Mouse (Mus musculus): Measurements from ENCODE around the gene Txndc8. TPM values are rescaled to one million over a fixed set of nuclear protein-coding genes. Genes with fewer than 3 reads are reported as not detected.

Gene Txndc8
- not detected in 2 replicates for polyA plus RNA-seq (2012; rRNA removed)

- DNase-seq, result no peak
- no peak for TF ChIP-seq POLR2A (IDR thresholded peaks at IDR 0.05; ENCODE audit: control insufficient read depth, extremely low read depth, insufficient read depth, low read length, poor library complexity)
- no peak for TF ChIP-seq CTCF (IDR thresholded peaks at IDR 0.05; ENCODE audit: borderline replicate concordance, control insufficient read depth, extremely low read depth, insufficient read depth, low read length, poor library complexity)
- no peaks in the 10 kb centered on the region for H3K36me3 ChIP-seq (ENCODE audit: control insufficient read depth, insufficient read depth, low read length)
- no peak within 1 kb of the TSS for H3K4me3 ChIP-seq (ENCODE audit: control insufficient read depth, insufficient read depth, low read length)
- 96% methylated on average over 5 of the region's 5 CpGs for WGBS
- H3K27ac ChIP-seq (ENCODE audit: control insufficient read depth, insufficient read depth, low read length), result no peak within 1 kb of the TSS
- no peaks in the 10 kb centered on the region for H3K27me3 ChIP-seq (ENCODE audit: control insufficient read depth, insufficient read depth, low read length)
- H3K4me1 ChIP-seq (replicated peaks; ENCODE audit: control insufficient read depth, insufficient read depth, low read length), result no peaks in the 10 kb centered on the region
Measured at GRCm38 (mm10) chr4:58009024-58009423, at the start of gene Txndc8. Gene Txndc8 (minus strand): TSS chr4:58009124.

- H3K27me3 ChIP-seq (ENCODE audit: control insufficient read depth, insufficient read depth, low read length), result no peaks in the 10 kb centered on the region
- TF ChIP-seq POLR2A (IDR thresholded peaks at IDR 0.05; ENCODE audit: control insufficient read depth, extremely low read depth, insufficient read depth, low read length, poor library complexity) (no peak), CTCF (IDR thresholded peaks at IDR 0.05; ENCODE audit: borderline replicate concordance, control insufficient read depth, extremely low read depth, insufficient read depth, low read length, poor library complexity) (no peak)
- no peak overlapping the region for H3K4me3 ChIP-seq (ENCODE audit: control insufficient read depth, insufficient read depth, low read length)
- peaks cover 6% of the 10 kb centered on the region for H3K4me1 ChIP-seq (replicated peaks; ENCODE audit: control insufficient read depth, insufficient read depth, low read length)
- no peak for DNase-seq
- no peaks in the 10 kb centered on the region for H3K36me3 ChIP-seq (ENCODE audit: control insufficient read depth, insufficient read depth, low read length)
- H3K27ac ChIP-seq (ENCODE audit: control insufficient read depth, insufficient read depth, low read length), result no peak overlapping the region
Measured at GRCm38 (mm10) chr4:58055653-58056052, 46.7 kb upstream of the Txndc8 start.

GRCm38 (mm10) chr4:58054441-58054840, 45.5 kb upstream of the Txndc8 start:
- TF ChIP-seq POLR2A (IDR thresholded peaks at IDR 0.05; ENCODE audit: control insufficient read depth, extremely low read depth, insufficient read depth, low read length, poor library complexity) (no peak), CTCF (IDR thresholded peaks at IDR 0.05; ENCODE audit: borderline replicate concordance, control insufficient read depth, extremely low read depth, insufficient read depth, low read length, poor library complexity) (no peak)
- H3K4me3 ChIP-seq (ENCODE audit: control insufficient read depth, insufficient read depth, low read length), result no peak overlapping the region
- DNase-seq, result no peak
- peaks cover 6% of the 10 kb centered on the region for H3K4me1 ChIP-seq (replicated peaks; ENCODE audit: control insufficient read depth, insufficient read depth, low read length)
- H3K27ac ChIP-seq (ENCODE audit: control insufficient read depth, insufficient read depth, low read length), result no peak overlapping the region
- no peaks in the 10 kb centered on the region for H3K27me3 ChIP-seq (ENCODE audit: control insufficient read depth, insufficient read depth, low read length)
- H3K36me3 ChIP-seq (ENCODE audit: control insufficient read depth, insufficient read depth, low read length), result no peaks in the 10 kb centered on the region
- WGBS, result 92% methylated on average over 5 of the region's 5 CpGs

- no peaks in the 10 kb centered on the region for H3K27me3 ChIP-seq (ENCODE audit: control insufficient read depth, insufficient read depth, low read length)
- no peak for DNase-seq
- no peaks in the 10 kb centered on the region for H3K36me3 ChIP-seq (ENCODE audit: control insufficient read depth, insufficient read depth, low read length)
- no peak for TF ChIP-seq CTCF (IDR thresholded peaks at IDR 0.05; ENCODE audit: borderline replicate concordance, control insufficient read depth, extremely low read depth, insufficient read depth, low read length, poor library complexity)
- no peak for TF ChIP-seq POLR2A (IDR thresholded peaks at IDR 0.05; ENCODE audit: control insufficient read depth, extremely low read depth, insufficient read depth, low read length, poor library complexity)
- peaks cover 6% of the 10 kb centered on the region for H3K4me1 ChIP-seq (replicated peaks; ENCODE audit: control insufficient read depth, insufficient read depth, low read length)
- WGBS, result 18% methylated on average over 8 of the region's 8 CpGs
- no peak overlapping the region for H3K27ac ChIP-seq (ENCODE audit: control insufficient read depth, insufficient read depth, low read length)
- no peak overlapping the region for H3K4me3 ChIP-seq (ENCODE audit: control insufficient read depth, insufficient read depth, low read length)
Measured at GRCm38 (mm10) chr4:58050746-58051145, 41.8 kb upstream of the Txndc8 start.

- peaks cover 6% of the 10 kb centered on the region for H3K4me1 ChIP-seq (replicated peaks; ENCODE audit: control insufficient read depth, insufficient read depth, low read length)
- 17% methylated on average over 8 of the region's 8 CpGs for WGBS
- TF ChIP-seq POLR2A (IDR thresholded peaks at IDR 0.05; ENCODE audit: control insufficient read depth, extremely low read depth, insufficient read depth, low read length, poor library complexity) (no peak), CTCF (IDR thresholded peaks at IDR 0.05; ENCODE audit: borderline replicate concordance, control insufficient read depth, extremely low read depth, insufficient read depth, low read length, poor library complexity) (no peak)
- H3K4me3 ChIP-seq (ENCODE audit: control insufficient read depth, insufficient read depth, low read length), result no peak overlapping the region
- H3K36me3 ChIP-seq (ENCODE audit: control insufficient read depth, insufficient read depth, low read length), result no peaks in the 10 kb centered on the region
- no peak for DNase-seq
- H3K27me3 ChIP-seq (ENCODE audit: control insufficient read depth, insufficient read depth, low read length), result no peaks in the 10 kb centered on the region
- no peak overlapping the region for H3K27ac ChIP-seq (ENCODE audit: control insufficient read depth, insufficient read depth, low read length)
Measured at GRCm38 (mm10) chr4:58050276-58050675, 41.4 kb upstream of the Txndc8 start.

GRCm38 (mm10) chr4:58044833-58045232, 35.9 kb upstream of the Txndc8 start:
- H3K4me1 ChIP-seq (replicated peaks; ENCODE audit: control insufficient read depth, insufficient read depth, low read length), result no peaks in the 10 kb centered on the region
- no peaks in the 10 kb centered on the region for H3K27me3 ChIP-seq (ENCODE audit: control insufficient read depth, insufficient read depth, low read length)
- no peaks in the 10 kb centered on the region for H3K36me3 ChIP-seq (ENCODE audit: control insufficient read depth, insufficient read depth, low read length)
- TF ChIP-seq POLR2A (IDR thresholded peaks at IDR 0.05; ENCODE audit: control insufficient read depth, extremely low read depth, insufficient read depth, low read length, poor library complexity), result no peak
- TF ChIP-seq CTCF (IDR thresholded peaks at IDR 0.05; ENCODE audit: borderline replicate concordance, control insufficient read depth, extremely low read depth, insufficient read depth, low read length, poor library complexity), result no peak
- 94% methylated on average over 6 of the region's 6 CpGs for whole genome bisulfite sequencing
- no peak for DNase-seq
- H3K4me3 ChIP-seq (ENCODE audit: control insufficient read depth, insufficient read depth, low read length), result no peak overlapping the region
- no peak overlapping the region for H3K27ac ChIP-seq (ENCODE audit: control insufficient read depth, insufficient read depth, low read length)

GRCm38 (mm10) chr4:58044356-58044755, 35.4 kb upstream of the Txndc8 start:
- Histone ChIP-seq H3K36me3 (ENCODE audit: control insufficient read depth, insufficient read depth, low read length) (no peaks in the 10 kb centered on the region), H3K4me3 (ENCODE audit: control insufficient read depth, insufficient read depth, low read length) (no peak overlapping the region), H3K27me3 (ENCODE audit: control insufficient read depth, insufficient read depth, low read length) (no peaks in the 10 kb centered on the region), H3K4me1 (replicated peaks; ENCODE audit: control insufficient read depth, insufficient read depth, low read length) (no peaks in the 10 kb centered on the region), H3K27ac (ENCODE audit: control insufficient read depth, insufficient read depth, low read length) (no peak overlapping the region)
- WGBS, result 97% methylated on average over 3 of the region's 3 CpGs
- DNase-seq, result no peak
- no peak for TF ChIP-seq POLR2A (IDR thresholded peaks at IDR 0.05; ENCODE audit: control insufficient read depth, extremely low read depth, insufficient read depth, low read length, poor library complexity)
- no peak for TF ChIP-seq CTCF (IDR thresholded peaks at IDR 0.05; ENCODE audit: borderline replicate concordance, control insufficient read depth, extremely low read depth, insufficient read depth, low read length, poor library complexity)
